Mouse (Mus musculus) activated CD4-positive, CD25-positive, alpha-beta regulatory T cell (primary cell): Measurements from ENCODE around the gene Gm21883. TPM values are rescaled to one million over a fixed set of nuclear protein-coding genes. Genes with fewer than 3 reads are reported as not detected.

Experiments
- polyA plus RNA-seq, 2 experiments: library from polyadenylated mRNA; unstranded; fragments of 100-300 nt; shearing (Covaris generic); gene quantifications; one replicate each; pipeline ENCODE4 v1.2.1; 2017

Gm21883 gene
- polyA plus RNA-seq = under 1 TPM in 1 of 2 experiments, not detected in 1; 0.53 TPM

DNA sequence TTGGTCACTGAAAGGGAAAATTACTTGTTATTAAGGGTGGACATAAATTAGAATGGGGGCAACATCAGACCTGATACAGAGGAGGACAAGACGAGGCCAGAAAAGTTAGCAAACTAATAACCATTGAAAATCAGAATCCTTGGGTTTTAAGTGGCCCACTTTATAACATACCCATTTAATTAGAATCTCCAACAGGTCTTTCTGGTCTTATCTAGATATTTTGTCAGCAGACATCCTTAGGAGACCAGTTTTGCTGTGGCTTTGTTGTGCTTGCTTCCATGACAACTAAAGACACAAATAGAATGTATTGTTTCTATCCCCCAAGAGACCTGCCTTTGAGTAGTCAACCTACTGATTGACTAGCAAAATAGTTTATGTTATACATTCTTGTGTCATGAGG is at the start of gene Gm21883:
Gene Gm21883, minus strand, starts transcription at position 101 of the 400 bp plus-strand sequence.

DNA sequence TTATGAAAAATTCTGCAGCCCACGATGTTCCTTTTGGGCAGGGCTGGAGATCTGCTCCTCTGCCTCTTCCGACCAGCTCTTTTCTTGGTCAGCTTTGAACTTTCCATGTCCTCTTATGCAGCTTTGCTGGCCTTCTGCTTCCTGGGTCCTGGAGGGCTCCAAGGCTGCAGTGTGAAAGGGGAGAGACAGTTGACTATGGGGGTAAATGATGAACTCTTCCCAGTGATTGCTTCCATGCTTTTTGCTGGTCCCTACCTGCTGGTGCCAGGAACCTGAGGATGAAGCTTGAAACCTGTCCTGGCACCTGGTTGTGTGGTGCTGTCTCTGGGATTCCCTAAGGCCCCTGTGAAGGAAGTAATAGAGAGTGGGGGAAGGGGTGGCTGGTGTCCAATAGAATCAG is 44.7 kb upstream of the Gm21883 start, which contains the start of gene Spin2e:
Gene Spin2e, minus strand, starts transcription at position 101 of the 400 bp plus-strand sequence.

Other genes starting within 250 kb of the Gm21883 start
- gene Btbd35f26, start 237.8 kb downstream of the Gm21883 start, polyA plus RNA-seq = not detected
- not detected for gene Btbd35f19, start 190.4 kb downstream of the Gm21883 start, polyA plus RNA-seq
- not detected for gene Spin2e, start 44.6 kb upstream of the Gm21883 start, polyA plus RNA-seq
- gene Btbd35f25, start 142.9 kb upstream of the Gm21883 start, polyA plus RNA-seq = not detected